13 mouse cellular contexts compared by ENCODE assay signal in genomic region chrX:140506436-140507180, GRCm38 (mm10). TPM values are rescaled to one million over a fixed set of nuclear protein-coding genes. Genes with fewer than 3 reads are reported as not detected.
A peak's percentile ranks its signal among the peaks of the same experiment; 100 is the strongest.
DNase-seq lines count a peak whose midpoint lies in the region; ATAC-seq and TF ChIP-seq lines count a peak whose summit lies in the region.
"Had no signal": no experiment of that assay in that cellular context is flagged by ENCODE, and none has a peak within 500 bp of the region (broad histone marks: within the 10 kb centered on the region; RNA-seq: fewer than 3 reads in every experiment).

No protein-coding gene starts in this region.

- H3K36me3 ChIP-seq in midbrain, embryonic 10.5 days = no peaks in the 10 kb centered on the region
- H3K36me3 ChIP-seq in midbrain, embryonic 15.5 days (replicated peaks) = no peaks in the 10 kb centered on the region
- H3K36me3 ChIP-seq: forebrain, embryonic 15.5 days; limb, embryonic 13.5 days; midbrain, embryonic 13.5 days; neural tube, embryonic 12.5 days had no signal

- ATAC-seq in midbrain, embryonic 15.5 days (replicated peaks) = no peak
- ATAC-seq: forebrain, embryonic 15.5 days had no signal

- H3K9me3 ChIP-seq in midbrain, embryonic 10.5 days (replicated peaks) = no peaks in the 10 kb centered on the region
- H3K9me3 ChIP-seq in midbrain, embryonic 15.5 days = no peaks in the 10 kb centered on the region
- H3K9me3 ChIP-seq: forebrain, embryonic 15.5 days; limb, embryonic 13.5 days; midbrain, embryonic 13.5 days; neural tube, embryonic 12.5 days had no signal

- peak overlapping the region; percentile 82 for H3K27ac ChIP-seq in gastrocnemius, adult 2 months
- H3K27ac ChIP-seq in midbrain, embryonic 10.5 days (replicated peaks) = peak overlapping the region; percentile 46; the same call in 1 of the 2 replicates
- no peak overlapping the region for H3K27ac ChIP-seq in midbrain, embryonic 15.5 days
- H3K27ac ChIP-seq: forebrain, embryonic 15.5 days; limb, embryonic 13.5 days; midbrain, embryonic 13.5 days; neural tube, embryonic 12.5 days had no signal

- H3K27me3 ChIP-seq in midbrain, embryonic 10.5 days (ENCODE audit: low read depth, poor library complexity, severe bottlenecking) = peaks cover 95% of the 10 kb centered on the region
- peaks cover 10% of the 10 kb centered on the region for H3K27me3 ChIP-seq in midbrain, embryonic 15.5 days (replicated peaks)

- H3K4me1 ChIP-seq in midbrain, embryonic 10.5 days = peaks cover 35% of the 10 kb centered on the region
- H3K4me1 ChIP-seq in midbrain, embryonic 15.5 days = no peaks in the 10 kb centered on the region

- no peak for DNase-seq in gastrocnemius, adult 2 months
- DNase-seq in gastrocnemius, postnatal 14 days = no peak
- DNase-seq in midbrain, embryonic 10.5 days (ENCODE audit: low spot score) = no peak
- peak; percentile 64 for DNase-seq in induced T-regulatory cell, adult 2 months (ENCODE audit: low read depth)
- no peak for DNase-seq in retina, embryonic 14.5 days (ENCODE audit: low spot score)
- DNase-seq in layer of hippocampus, postnatal 14 days (ENCODE audit: low spot score in 2 of 2) = no peak
- no peak for DNase-seq in adrenal gland, postnatal 36 days

- WGBS in midbrain, embryonic 10.5 days = 76% methylated on average over 6 of the region's 6 CpGs
- 66% methylated on average over 6 of the region's 6 CpGs for WGBS in midbrain, embryonic 15.5 days

- no peak for TF ChIP-seq CTCF in gastrocnemius, adult 2 months (IDR thresholded peaks at IDR 0.05)

- intact Hi-C loops in gastrocnemius, adult 2 months (cut with DNase I) = no loop called here
- intact Hi-C loops in gastrocnemius, postnatal 14 days (cut with DNase I; ENCODE audit: low total_unique reads) = no loop called here

- H3K4me2 ChIP-seq in midbrain, embryonic 15.5 days = no peak overlapping the region
- H3K4me2 ChIP-seq: forebrain, embryonic 15.5 days; heart, embryonic 11.5 days; limb, embryonic 13.5 days; midbrain, embryonic 13.5 days; neural tube, embryonic 12.5 days had no signal

- no peak overlapping the region for H3K4me3 ChIP-seq in gastrocnemius, adult 2 months
- H3K4me3 ChIP-seq in midbrain, embryonic 10.5 days = no peak overlapping the region
- H3K4me3 ChIP-seq in midbrain, embryonic 15.5 days = no peak overlapping the region
- H3K4me3 ChIP-seq: forebrain, embryonic 15.5 days; limb, embryonic 13.5 days; midbrain, embryonic 13.5 days; neural tube, embryonic 12.5 days had no signal

- H3K9ac ChIP-seq in midbrain, embryonic 15.5 days = no peak overlapping the region
- H3K9ac ChIP-seq: forebrain, embryonic 15.5 days; limb, embryonic 13.5 days; midbrain, embryonic 13.5 days; neural tube, embryonic 12.5 days had no signal

RNA-seq across cellular contexts. Expression of gene Prps1, which starts 50.2 kb away (rescaled TPM):
- total RNA-seq in gastrocnemius, adult 2 months (2021) = 10 to 100 TPM; 33.7 to 38.2 TPM
- 10 to 100 TPM; 18.9 to 22.5 TPM for total RNA-seq in gastrocnemius, postnatal 14 days (2021)
- polyA plus RNA-seq in midbrain, embryonic 10.5 days (2016; fragmentation: Nextera tagmentation; extraction: Ambion mirVana) = 84.9 and 90.4 TPM in 2 replicates
- 78.5 and 78.9 TPM in 2 replicates for polyA plus RNA-seq in midbrain, embryonic 15.5 days (2015; fragmentation: Nextera tagmentation; extraction: Ambion mirVana)
- total RNA-seq in layer of hippocampus, postnatal 14 days (2021) = 10 to 100 TPM; 58.7 to 66.4 TPM
- 10 to 100 TPM; 20.7 to 25.6 TPM for total RNA-seq in adrenal gland, postnatal 36 days (2021)
